Mouse (Mus musculus): Measurements from ENCODE around the gene Mars. TPM values are rescaled to one million over a fixed set of nuclear protein-coding genes. Genes with fewer than 3 reads are reported as not detected.

Gene Mars
- polyA plus RNA-seq, 1 experiment from 2014 or later: 249 TPM

DNA sequence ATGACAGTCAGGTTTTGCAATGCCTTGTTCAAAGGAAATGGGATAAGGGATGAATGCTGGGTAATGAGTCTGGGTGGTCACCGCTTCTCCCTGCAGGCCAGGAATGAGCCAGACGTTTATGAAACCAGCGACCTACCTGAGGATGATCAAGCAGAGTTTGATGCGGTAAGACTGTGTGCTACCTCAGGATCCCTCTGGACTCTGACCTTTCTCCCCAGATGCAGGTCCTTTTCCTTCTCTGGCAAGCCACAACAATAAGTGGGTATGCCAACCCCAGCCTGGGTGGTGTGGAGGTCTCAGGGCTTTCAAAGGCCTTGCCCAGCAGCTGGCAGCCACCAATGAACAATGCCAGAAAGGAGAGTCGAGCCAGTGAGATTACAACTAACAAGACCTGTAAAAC lies 44.3 kb downstream of the Mars start:
- 71% methylated on average over 5 of the region's 5 CpGs for WGBS
- peaks cover 35% of the 10 kb centered on the region for H3K4me1 ChIP-seq (replicated peaks; ENCODE audit: control insufficient read depth, insufficient read depth, low read length)
- peak overlapping the region; percentile 54; the same call in 1 of the 2 replicates for H3K27ac ChIP-seq (ENCODE audit: low read depth, low read length)
- ATAC-seq (replicated peaks; ENCODE audit: low FRiP score): no peak
- peaks cover 11% of the 10 kb centered on the region; the same call in 1 of the 2 replicates for H3K36me3 ChIP-seq (ENCODE audit: control insufficient read depth, insufficient read depth, low read length)
- peak overlapping the region; percentile 100 for H3K4me3 ChIP-seq (ENCODE audit: low read depth, low read length)
- no peak for DNase-seq (ENCODE audit: low spot score)
- no peaks in the 10 kb centered on the region for H3K9me3 ChIP-seq (ENCODE audit: control insufficient read depth, low read length)
- H3K9ac ChIP-seq (ENCODE audit: low read depth, low read length): peak overlapping the region; percentile 100
- H3K4me2 ChIP-seq: peak overlapping the region; percentile 97
- peaks cover 19% of the 10 kb centered on the region for H3K27me3 ChIP-seq (replicated peaks; ENCODE audit: control insufficient read depth, insufficient read depth, low read length)

DNA sequence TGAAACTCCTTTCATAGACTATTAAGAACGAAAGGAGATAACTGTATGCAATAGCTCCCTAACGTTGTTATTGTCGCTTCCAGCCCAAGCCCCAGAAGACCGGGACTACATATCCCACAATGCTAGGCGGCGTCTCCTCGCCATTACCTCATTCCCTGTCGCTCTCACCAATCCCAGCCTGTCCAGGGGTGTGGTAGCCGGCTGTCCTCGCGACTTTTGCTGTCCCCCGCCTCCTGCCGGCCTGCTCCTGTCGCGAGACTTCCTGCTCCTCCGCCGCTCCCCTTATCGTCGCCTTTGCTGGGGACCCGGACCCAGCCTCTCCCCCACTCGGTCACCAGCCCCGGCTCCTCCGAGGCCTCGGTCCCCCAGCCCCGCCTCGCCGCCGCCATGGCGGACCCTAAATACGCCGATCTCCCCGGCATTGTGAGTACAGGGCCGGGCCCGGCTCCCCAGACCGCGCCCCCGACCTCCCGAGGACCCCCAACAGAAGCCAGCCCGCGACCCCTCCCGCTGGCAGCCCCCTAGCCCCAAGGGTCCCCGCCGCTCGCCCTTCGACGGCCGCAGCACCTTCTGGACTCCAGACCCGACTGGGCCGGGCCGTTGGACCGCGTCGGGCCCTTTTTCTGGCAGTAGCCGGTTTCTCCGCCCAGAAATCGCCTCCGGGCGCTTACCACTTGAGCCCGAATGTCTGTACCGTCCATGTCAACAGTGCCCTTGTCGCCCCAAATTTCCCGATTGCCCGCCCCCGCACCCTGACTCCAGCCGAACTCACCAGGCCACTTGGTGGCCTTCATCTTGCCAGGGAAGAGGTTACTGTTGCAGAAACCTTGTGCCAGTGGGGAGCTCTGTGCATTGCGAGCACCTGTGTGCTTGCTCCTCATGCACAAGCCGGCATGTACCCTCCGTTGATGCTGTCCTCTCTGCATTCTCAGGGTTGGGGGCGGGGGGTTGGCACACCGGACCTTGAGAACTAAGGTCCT lies 45.2 kb downstream of the Mars start, which contains the start of gene Dctn2:
TSS of gene Dctn2 (plus strand) at position 257 of the 980 bp plus-strand sequence.
- peak within 1 kb of the TSS; percentile 100 for H3K9ac ChIP-seq (ENCODE audit: low read depth, low read length)
- H3K27me3 ChIP-seq (replicated peaks; ENCODE audit: control insufficient read depth, insufficient read depth, low read length): peaks cover 25% of the 10 kb centered on the region
- H3K4me1 ChIP-seq (replicated peaks; ENCODE audit: control insufficient read depth, insufficient read depth, low read length): peaks cover 35% of the 10 kb centered on the region
- H3K9me3 ChIP-seq (ENCODE audit: control insufficient read depth, low read length): no peaks in the 10 kb centered on the region
- peaks cover 11% of the 10 kb centered on the region; the same call in 1 of the 2 replicates for H3K36me3 ChIP-seq (ENCODE audit: control insufficient read depth, insufficient read depth, low read length)
- WGBS: 1% methylated on average over 70 of the region's 70 CpGs
- peak; percentile 98 for ATAC-seq (replicated peaks; ENCODE audit: low FRiP score)
- H3K4me2 ChIP-seq: peak within 1 kb of the TSS; percentile 97
- H3K4me3 ChIP-seq (ENCODE audit: low read depth, low read length): peak within 1 kb of the TSS; percentile 100
- peak; percentile 92 for DNase-seq (ENCODE audit: low spot score)
- peak within 1 kb of the TSS; percentile 92 for H3K27ac ChIP-seq (ENCODE audit: low read depth, low read length)

DNA sequence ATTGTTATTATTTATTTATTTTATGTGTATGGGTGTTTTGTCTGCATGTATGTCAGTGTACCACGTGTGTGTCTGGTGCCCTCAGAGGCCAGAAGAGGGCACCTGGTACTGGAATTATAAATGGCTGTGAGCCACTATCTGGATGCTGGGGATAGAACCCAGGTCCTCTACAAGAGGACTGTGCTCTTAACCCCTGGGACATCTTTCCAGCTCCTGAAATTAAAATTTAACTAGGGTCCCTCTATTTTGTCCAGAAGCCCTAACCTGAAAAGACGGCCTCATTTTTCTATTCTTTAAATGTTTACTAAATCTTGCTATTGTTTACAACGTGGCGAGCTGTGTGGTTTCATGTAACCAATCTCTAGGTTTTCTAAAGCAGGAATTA lies 45.9 kb downstream of the Mars start:
- WGBS: 25% methylated on average over 4 of the region's 4 CpGs
- Histone ChIP-seq H3K4me1 (replicated peaks; ENCODE audit: control insufficient read depth, insufficient read depth, low read length) (peaks cover 35% of the 10 kb centered on the region), H3K9me3 (ENCODE audit: control insufficient read depth, low read length) (no peaks in the 10 kb centered on the region), H3K27ac (ENCODE audit: low read depth, low read length) (no peak overlapping the region), H3K27me3 (replicated peaks; ENCODE audit: control insufficient read depth, insufficient read depth, low read length) (peaks cover 25% of the 10 kb centered on the region), H3K4me3 (ENCODE audit: low read depth, low read length) (peak overlapping the region; percentile 100), H3K4me2 (peak overlapping the region; percentile 97), H3K36me3 (ENCODE audit: control insufficient read depth, insufficient read depth, low read length) (peaks cover 11% of the 10 kb centered on the region; the same call in 1 of the 2 replicates), H3K9ac (ENCODE audit: low read depth, low read length) (peak overlapping the region; percentile 100; the same call in 1 of the 2 replicates)
- DNase-seq (ENCODE audit: low spot score) (no peak), ATAC-seq (replicated peaks; ENCODE audit: low FRiP score) (peak; percentile 60)

DNA sequence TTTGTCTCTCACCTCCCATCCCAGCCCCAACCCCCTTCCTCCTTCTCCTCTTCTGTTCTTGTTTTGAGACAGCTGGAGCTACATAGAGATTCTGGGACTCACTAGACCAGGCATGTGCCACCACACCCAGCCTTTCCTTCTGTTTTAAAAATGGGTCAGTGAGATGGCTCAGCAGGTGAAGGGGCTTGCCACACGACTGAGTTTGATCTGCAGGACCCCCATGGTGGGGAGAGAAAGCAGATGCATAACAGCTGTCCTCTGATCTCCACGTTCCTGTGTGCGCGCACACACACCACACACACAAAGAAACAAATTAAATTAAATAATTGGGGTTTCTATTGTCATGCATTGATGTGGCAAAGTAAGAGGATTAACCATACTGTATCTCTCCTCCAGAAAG lies 46.6 kb downstream of the Mars start:
- WGBS: 75% methylated on average over 4 of the region's 4 CpGs
- Histone ChIP-seq H3K4me2 (no peak overlapping the region), H3K36me3 (ENCODE audit: control insufficient read depth, insufficient read depth, low read length) (peaks cover 5% of the 10 kb centered on the region; the same call in 1 of the 2 replicates), H3K4me3 (ENCODE audit: low read depth, low read length) (no peak overlapping the region), H3K4me1 (replicated peaks; ENCODE audit: control insufficient read depth, insufficient read depth, low read length) (peaks cover 30% of the 10 kb centered on the region), H3K27ac (ENCODE audit: low read depth, low read length) (no peak overlapping the region), H3K9me3 (ENCODE audit: control insufficient read depth, low read length) (no peaks in the 10 kb centered on the region), H3K9ac (ENCODE audit: low read depth, low read length) (no peak overlapping the region), H3K27me3 (replicated peaks; ENCODE audit: control insufficient read depth, insufficient read depth, low read length) (peaks cover 25% of the 10 kb centered on the region)
- ATAC-seq (replicated peaks; ENCODE audit: low FRiP score) (no peak), DNase-seq (ENCODE audit: low spot score) (no peak)

DNA sequence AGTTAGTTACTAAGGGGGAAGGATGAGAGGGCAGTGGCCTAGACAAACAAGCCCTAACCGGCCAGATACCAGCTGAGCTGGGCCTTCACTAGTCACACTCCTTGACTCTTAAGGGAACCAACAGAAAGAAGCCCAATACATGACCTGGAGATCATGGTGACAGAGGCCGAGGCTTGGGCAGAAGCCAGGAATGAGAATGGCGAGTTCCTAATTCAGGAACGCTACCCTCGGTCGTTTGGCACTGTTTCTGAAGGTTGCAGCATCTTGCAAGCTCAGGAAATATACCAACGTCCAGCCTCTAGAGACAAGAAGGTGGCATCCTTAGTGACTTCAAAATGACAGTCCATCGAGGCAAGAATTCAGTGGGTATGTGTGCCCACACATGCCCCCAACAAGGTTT lies 47.2 kb downstream of the Mars start:
- no peak for DNase-seq (ENCODE audit: low spot score)
- Histone ChIP-seq H3K4me3 (ENCODE audit: low read depth, low read length) (no peak overlapping the region), H3K27ac (ENCODE audit: low read depth, low read length) (no peak overlapping the region), H3K4me1 (replicated peaks; ENCODE audit: control insufficient read depth, insufficient read depth, low read length) (peaks cover 28% of the 10 kb centered on the region), H3K4me2 (no peak overlapping the region), H3K9me3 (ENCODE audit: control insufficient read depth, low read length) (no peaks in the 10 kb centered on the region), H3K36me3 (ENCODE audit: control insufficient read depth, insufficient read depth, low read length) (peaks cover 3% of the 10 kb centered on the region; the same call in 1 of the 2 replicates), H3K9ac (ENCODE audit: low read depth, low read length) (no peak overlapping the region), H3K27me3 (replicated peaks; ENCODE audit: control insufficient read depth, insufficient read depth, low read length) (peaks cover 25% of the 10 kb centered on the region)
- no peak for ATAC-seq (replicated peaks; ENCODE audit: low FRiP score)
- 75% methylated on average over 8 of the region's 8 CpGs for WGBS

DNA sequence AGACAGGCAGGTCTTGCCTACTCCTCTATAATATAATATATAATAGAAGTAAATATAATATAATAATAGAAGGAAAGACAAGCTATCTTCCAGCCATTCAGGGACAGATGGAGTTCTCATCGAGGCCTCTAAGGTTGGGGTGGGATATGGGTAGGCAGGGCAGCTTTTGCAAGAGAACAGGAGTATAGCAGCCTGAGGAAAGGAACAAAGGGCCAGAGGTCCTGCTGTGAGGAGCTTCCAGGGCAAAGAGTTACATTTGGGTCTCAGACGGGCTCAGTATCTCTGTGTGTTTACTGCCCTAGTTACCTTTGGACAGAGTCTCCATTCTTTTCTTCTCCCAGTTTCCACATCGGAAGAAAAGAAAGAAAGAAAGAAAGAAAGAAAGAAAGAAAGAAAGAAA lies 48.0 kb downstream of the Mars start:
- no peak overlapping the region for H3K4me3 ChIP-seq (ENCODE audit: low read depth, low read length)
- peaks cover 25% of the 10 kb centered on the region for H3K27me3 ChIP-seq (replicated peaks; ENCODE audit: control insufficient read depth, insufficient read depth, low read length)
- H3K9ac ChIP-seq (ENCODE audit: low read depth, low read length): no peak overlapping the region
- peaks cover 3% of the 10 kb centered on the region; the same call in 1 of the 2 replicates for H3K36me3 ChIP-seq (ENCODE audit: control insufficient read depth, insufficient read depth, low read length)
- H3K4me2 ChIP-seq: no peak overlapping the region; the same call in 1 of the 2 replicates
- peaks cover 21% of the 10 kb centered on the region for H3K4me1 ChIP-seq (replicated peaks; ENCODE audit: control insufficient read depth, insufficient read depth, low read length)
- ATAC-seq (replicated peaks; ENCODE audit: low FRiP score) (no peak), DNase-seq (ENCODE audit: low spot score) (no peak)
- H3K9me3 ChIP-seq (ENCODE audit: control insufficient read depth, low read length): no peaks in the 10 kb centered on the region
- no peak overlapping the region for H3K27ac ChIP-seq (ENCODE audit: low read depth, low read length)
- 65% methylated on average over 3 of the region's 3 CpGs for WGBS

DNA sequence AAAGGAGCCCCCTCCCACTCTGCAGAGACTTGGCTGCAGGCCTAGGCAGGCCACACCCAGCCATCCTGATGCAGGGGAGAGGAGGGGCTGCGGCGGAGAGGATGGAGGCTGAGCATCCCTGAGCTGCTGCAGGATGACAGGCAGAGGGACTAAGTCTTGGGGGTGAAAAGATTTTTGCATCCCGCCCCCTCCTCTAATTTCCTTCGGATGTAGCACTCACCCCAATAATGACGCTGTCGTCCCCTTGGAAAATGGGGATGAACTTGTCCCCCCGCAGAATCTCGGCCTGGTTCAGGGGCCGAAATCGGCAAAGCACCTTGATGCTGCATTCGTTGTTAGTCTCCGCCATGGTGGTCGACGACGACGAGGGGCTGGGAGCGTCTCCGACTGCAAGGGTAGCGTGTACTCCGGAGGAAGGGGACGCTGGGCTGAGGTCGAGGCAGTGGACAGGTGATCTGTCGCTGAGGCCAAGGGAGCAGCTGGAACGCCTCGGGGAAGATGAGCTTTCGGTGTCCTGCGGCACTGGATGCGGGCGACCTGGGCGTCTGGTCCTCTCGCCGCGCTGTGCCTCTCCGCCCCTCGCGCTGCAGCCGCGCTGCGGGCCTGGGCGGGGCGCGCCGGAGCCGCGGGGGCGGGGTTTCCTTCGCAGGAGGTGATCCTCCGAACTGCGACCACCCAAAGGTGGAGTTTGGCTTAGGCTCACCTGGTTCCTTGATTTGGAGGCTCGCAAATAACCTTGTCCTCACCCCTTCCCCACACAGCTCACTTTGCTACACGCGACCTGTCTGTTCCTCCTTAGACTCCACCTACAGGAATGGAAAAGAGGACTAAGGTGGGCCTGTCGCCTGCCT lies 48.8 kb downstream of the Mars start, which contains the start of gene Kif5a:
TSS of gene Kif5a (minus strand) at position 801 of the 851 bp plus-strand sequence.
- Histone ChIP-seq H3K36me3 (ENCODE audit: control insufficient read depth, insufficient read depth, low read length) (no peaks in the 10 kb centered on the region), H3K9ac (ENCODE audit: low read depth, low read length) (peak within 1 kb of the TSS; percentile 35; the same call in 1 of the 2 replicates), H3K9me3 (ENCODE audit: control insufficient read depth, low read length) (no peaks in the 10 kb centered on the region), H3K27me3 (replicated peaks; ENCODE audit: control insufficient read depth, insufficient read depth, low read length) (peaks cover 25% of the 10 kb centered on the region), H3K27ac (ENCODE audit: low read depth, low read length) (no peak within 1 kb of the TSS), H3K4me3 (ENCODE audit: low read depth, low read length) (peak within 1 kb of the TSS; percentile 52), H3K4me2 (peak within 1 kb of the TSS; percentile 91), H3K4me1 (replicated peaks; ENCODE audit: control insufficient read depth, insufficient read depth, low read length) (peaks cover 14% of the 10 kb centered on the region)
- 3% methylated on average over 53 of the region's 53 CpGs for WGBS
- DNase-seq (ENCODE audit: low spot score) (no peak), ATAC-seq (replicated peaks; ENCODE audit: low FRiP score) (no peak)
